Mouse (Mus musculus) gonadal fat pad, adult 2 months (tissue): ENCODE measurements at regions not wholly inside any gene's neighbourhood (a gene's known extent, or its start where the extent isn't known, plus 50 kb on each side); places are given as distances from the start of the nearest gene placed in this dataset.

ENCODE experiments used
- DNase-seq: peaks from one replicate; pipeline ENCODE4 v3.0.0-alpha.2; 2012; ENCODE audit warnings: low read depth

DNA sequence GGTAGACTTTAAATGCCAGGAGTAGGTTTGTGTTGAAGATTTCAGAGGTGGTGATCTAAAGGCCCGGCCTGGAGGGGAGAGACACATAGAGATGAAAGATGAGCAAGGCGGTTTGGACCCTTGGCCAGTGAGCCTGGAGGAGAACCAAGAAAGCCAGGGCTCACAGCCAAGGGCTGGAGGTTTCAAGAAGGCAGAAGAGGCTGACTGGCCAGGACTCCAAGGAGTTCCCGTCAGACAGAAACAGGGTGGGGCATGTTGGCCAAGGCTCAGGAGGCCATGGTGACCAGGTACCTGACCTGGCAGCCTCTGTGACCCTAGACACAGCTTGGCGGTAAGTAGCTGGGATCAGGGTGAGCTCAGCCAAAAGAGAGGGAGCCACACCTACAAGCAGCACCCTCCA lies 159.3 kb upstream of the Spdye4c start:
- no peak for DNase-seq

DNA sequence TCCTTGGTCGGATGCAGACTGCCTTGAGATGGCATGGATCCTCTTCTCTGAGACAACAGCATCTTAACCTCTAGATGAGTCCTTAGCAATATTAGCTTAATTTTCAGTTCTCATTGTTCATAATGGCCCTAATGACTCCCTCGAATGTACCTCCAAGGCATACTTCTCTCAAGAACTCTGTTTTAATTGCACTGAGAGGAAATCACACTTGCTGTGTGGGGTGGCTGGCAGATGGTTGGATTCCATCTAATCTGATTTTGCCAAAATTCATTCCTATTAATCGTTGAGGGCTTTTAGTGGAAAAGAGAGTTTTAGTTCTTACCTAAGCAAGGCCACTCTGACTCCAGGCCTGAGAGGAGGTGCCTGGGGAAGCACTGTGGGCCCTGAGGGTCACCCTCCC lies 158.3 kb upstream of the Spdye4c start:
- DNase-seq = no peak

GRCm38 (mm10) chr2:128433553-128434081 lies 157.4 kb upstream of the Spdye4c start:
- no peak for DNase-seq

DNA sequence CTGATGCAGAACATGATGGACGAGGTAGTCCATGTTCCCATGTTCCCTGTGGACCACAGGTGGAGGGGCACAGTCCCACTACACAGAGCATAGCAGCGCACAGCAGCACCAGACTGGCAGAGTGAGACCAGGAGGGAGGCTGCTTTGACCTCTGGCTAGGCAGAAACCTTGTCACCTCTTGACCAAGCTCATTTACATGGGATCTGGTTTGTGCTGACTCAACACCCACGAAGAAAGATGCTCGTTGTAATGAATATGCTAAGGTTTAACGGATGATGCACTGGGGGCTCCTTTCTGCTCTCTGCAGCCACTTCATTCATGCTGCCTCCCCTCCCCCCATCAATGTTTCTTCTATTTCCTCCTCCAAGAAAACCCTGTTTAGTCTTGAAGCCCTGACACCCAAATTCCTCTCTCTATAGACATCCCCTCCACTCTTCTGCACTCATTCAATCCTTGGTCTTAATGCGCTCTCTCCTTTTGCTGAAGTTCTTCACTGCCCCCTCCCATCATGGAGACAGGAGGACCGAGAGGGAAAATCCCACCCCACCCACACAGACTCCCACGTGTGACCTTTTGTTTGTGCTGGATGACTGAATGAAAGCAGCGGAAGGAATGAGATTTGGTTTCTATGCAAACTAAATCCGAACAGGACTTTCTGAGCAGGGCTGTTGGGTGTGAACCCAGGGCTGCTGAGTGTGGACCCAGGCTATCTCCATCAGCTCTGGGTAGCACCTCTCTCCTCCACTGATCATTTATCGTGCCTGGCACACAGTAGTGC lies 156.6 kb upstream of the Spdye4c start:
- DNase-seq = no peak

- DNase-seq = no peak
Measured at GRCm38 (mm10) chr2:128436378-128436777, 154.6 kb upstream of the Spdye4c start.

- DNase-seq = no peak
Measured at GRCm38 (mm10) chr2:128437698-128438097, 153.3 kb upstream of the Spdye4c start.

DNA sequence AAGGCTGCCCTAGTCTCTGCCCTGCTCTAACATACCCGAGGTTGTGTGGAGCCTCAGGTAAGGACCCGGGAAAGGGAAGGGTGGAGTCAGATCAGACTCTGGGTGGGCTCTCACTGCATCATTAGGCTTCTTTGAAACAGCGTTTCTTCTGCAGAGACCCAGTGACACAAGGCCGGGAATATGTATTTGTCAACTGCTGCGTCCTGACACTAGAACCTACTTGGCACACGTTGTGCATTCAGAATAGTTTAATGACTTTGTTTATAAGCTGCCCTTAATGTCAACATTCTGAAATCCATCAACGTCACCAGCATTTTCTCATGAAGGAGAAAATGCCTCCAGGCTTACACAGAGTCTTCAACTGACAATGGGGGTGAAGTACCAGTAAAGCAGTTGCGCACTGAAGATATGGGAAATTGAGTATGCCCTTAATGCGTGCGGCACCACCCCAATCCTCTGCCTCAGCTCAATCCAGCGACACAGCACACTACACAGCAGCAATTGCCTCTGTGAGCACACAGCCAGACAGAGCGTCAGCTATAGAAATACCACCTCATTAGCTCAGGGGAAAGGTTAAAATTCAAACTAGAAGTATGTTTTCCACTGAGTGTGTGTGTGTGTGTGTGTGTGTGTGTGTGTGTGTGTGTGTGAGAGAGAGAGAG lies 152.7 kb upstream of the Spdye4c start:
- DNase-seq = no peak

DNA sequence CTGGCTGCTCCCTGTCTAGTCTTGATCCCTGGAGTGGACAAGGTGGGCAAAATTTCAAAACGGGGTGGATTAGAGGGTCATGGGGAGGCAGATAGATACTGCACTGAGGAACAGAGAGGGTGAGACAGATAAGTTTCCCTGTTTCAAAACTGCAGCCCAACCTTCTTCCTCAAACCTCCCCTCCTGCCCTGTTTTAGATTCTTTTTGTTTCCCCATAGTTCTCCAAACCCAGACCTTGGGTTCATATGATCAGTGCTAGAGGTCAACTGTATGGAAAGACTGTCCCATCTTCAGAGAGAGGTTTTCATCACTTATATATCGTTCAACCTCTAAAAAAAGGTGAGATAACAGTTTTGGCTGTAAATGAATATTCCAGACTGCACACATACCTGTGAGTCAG lies 152.1 kb upstream of the Spdye4c start:
- no peak for DNase-seq

- peak; percentile 16 for DNase-seq
Measured at GRCm38 (mm10) chr2:128444599-128445011, 146.4 kb upstream of the Spdye4c start.

DNA sequence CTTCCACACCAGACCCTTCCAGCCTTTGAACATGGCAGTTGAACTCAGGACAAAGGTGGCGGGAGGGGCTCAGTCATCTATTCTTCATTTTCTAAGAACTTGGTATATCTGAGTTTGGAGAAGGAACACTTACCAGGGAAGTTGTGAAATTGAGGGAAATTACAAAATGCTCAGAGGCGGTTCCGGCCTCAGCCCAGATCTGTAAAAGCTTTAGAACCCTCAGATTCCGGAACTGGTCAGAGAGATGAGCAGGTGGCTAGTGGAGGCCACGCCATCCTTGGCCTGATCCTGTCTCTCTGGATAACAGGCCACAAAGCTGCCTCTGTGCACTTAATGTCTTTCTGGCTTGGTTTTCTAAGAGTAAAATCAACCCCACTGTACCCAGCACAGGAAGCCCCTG lies 145.6 kb upstream of the Spdye4c start:
- DNase-seq = no peak

- no peak for DNase-seq
Measured at GRCm38 (mm10) chr2:128449294-128449693, 141.7 kb upstream of the Spdye4c start.

DNA sequence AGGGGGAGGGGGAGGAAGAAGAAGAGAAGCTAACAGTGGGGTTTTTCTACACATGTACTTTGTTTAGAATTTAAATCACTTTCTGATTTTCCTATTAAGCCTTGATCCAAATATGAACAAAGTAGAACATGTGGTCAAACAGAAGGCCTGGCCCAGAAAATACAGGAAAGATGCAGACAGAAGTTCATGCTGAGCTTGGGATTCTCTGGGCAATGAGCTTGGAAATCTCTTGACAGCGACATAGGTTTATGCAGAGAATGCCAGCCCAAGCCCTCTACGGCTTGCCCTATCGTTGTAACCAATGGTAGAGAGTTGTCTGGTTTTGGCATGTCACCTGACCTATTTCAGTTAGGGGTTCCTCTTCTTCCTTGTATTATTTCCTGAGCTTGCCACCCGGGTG lies 141.0 kb upstream of the Spdye4c start:
- no peak for DNase-seq

- no peak for DNase-seq
Measured at GRCm38 (mm10) chr2:128451554-128452239, 139.3 kb upstream of the Spdye4c start.

DNA sequence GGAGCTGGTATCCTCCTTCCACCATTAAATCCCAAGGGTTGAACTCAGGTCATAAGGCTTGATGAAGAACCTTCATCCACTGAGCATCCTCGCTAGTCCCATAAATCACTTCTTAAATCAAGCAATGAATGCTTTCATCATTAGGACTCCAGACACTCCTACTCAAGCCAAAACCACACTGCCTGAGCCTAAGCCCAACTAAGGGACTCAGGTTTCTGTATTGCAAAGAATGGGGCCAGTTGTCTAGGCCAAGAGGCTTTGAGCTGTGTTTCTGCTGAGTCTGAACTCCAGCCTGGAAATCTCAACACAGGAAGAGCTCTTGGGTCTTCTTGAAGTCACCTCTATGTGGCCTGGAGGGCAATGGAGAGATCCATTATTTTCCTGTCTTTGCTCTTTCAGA lies 138.4 kb upstream of the Spdye4c start:
- no peak for DNase-seq

- no peak for DNase-seq
Measured at GRCm38 (mm10) chr2:128454509-128454908, 136.5 kb upstream of the Spdye4c start.

DNA sequence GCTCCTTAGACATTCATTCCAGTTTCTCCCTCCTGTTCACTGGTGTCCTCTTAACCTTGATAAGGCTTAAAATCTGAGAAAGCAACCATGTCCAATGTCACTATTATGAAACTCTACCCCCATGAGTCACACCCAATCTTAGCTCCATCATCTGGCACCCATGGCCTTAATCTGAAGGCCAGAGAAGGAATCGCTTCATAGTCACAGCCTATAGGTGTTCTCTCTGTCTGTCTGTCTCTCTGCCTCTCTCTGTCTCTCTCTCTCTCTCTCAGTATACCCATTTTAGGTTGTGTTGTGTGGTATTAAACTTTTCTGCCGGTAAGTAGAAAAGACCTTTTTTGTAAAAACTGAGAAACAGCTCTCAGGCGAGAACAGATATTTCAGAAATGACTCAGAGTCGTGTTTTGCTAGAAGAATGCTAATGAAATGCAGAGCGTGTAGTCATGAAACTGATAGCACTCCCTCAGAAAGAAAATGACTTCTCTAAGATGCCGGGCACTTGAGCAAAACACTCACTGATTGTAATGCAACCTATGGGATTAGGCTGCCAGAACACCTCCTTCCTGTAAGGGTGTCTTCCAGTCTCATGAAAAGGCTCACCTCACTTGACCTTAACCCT lies 133.3 kb upstream of the Spdye4c start:
- DNase-seq = no peak

DNA sequence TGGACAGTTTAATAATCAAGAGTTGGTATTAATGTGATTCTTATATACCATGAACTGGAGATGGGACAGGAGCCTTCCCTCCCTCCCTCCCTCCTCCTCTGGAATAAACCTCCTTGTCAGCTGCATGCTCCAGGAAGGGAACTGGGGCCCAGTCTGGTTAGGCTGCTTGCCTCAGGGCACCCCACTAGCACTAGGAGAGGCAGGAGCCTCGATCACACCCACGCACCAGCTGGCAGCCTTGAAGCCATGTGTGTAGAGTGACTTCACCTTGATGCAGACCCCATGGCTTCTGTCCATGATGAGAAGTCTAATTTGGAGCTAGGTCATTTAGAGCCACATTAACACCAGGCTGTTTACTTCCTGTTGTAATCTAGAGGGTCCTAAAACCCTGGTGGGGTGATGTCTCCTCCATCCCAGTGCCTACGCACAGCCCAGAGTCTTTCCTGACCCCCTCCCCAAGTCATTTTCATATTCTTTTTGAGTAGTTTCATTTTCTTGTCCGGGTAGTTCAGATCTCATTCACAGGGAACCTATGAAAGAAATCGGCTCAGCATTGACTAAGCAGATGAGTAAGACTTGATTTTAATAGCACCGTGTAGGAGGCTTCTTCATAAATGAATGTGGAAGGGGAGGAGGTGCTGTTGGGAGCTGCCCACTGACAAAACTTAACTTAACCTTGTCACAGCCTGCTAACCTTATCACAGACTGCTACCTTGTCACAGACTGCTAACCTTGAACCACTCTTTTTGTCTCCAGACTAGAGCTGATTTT lies 125.6 kb upstream of the Spdye4c start:
- DNase-seq = no peak

DNA sequence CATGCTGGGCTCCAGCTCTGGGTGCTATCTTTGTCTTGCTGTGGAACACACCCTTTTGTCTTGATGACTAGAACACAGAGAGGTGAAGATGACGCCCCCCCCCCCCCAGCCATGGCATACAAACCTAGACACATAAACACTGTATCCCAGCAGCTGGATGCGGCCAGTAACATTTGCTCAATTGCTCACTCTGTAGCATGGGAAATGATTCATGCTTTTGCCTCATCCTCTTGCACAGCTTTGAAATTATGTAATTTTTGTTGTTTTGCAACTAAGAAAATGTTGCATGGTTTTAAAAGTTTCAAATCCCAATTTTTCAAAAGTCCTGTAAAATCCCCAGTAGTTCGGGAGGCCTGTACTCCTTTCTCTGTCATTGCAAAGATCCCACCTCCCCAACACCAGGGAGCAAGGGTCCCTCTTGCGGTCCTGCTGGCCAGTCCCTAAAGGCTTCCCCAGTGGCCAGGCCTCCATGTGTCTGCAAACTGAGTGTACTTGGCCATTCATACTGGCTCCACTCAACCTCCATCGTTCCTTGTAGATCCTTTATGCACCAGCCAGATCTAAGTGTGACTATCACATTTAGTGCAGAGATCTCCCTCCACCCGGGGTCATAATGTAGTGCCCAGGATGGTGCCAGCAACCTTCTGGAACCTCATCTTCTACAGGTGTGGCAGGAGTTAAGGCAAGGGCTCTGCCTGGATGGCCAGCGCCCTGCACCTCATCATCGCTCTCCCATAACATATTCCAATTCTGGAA lies 123.3 kb upstream of the Spdye4c start:
- DNase-seq = no peak

GRCm38 (mm10) chr2:128468323-128468722 lies 122.7 kb upstream of the Spdye4c start:
- DNase-seq = no peak

DNA sequence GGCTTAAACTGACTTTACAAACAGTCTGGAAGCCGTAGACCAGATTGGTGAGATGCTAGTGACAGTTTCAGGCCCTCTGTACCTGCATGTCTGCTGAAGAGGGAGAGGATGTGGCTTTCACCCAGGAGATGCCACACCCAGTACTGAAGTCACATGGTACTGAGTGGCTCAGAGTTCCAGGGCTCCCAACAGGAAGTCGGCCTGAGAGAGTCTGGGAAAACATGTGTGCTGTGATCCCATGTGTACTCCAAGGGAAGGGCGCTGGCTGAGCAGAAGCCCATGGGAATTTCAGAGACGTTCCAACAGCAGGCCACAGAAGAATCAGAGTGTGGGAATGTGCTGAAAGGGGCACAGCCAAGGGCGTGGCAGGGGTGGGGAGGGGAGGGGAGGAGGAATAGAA lies 120.7 kb upstream of the Spdye4c start:
- DNase-seq = no peak
